Mouse (Mus musculus) spleen, adult 2 months (tissue): ENCODE results near the gene Slc16a7.

Experiments
- CTCF ChIP-seq: fragments of 200-500 bp; IDR thresholded peaks from 2 replicates; pipeline ENCODE4 v1.5.1; 2011; ENCODE audit warnings: mild to moderate bottlenecking, inconsistent platforms; ENCODE audit not compliant: insufficient read depth, insufficient read length, insufficient replicate concordance; ENCODE audit errors: extremely low read depth
- POLR2A ChIP-seq: fragments of 200-500 bp; IDR thresholded peaks from 2 replicates; pipeline ENCODE4 v1.6.1; 2011; ENCODE audit warnings: low read depth, low read length, inconsistent platforms

DNA sequence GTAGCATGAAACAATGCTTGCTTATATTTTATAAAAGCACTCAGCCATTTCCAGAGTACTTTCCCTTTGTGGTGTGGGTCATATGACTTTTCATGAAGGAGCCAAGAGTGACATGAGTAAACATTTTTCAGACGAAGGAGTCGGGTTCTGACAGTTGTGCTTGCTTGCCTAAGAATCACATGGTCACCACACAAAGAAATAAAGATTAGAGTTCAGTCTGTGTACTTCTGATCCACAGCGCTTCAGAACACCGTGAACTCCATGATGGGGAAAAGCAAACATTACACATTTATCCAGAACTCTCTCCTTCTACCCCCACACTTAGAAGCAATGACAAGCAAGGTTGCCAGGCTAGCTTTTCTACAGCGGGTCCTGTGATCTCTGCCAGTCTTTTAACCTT is 119.0 kb downstream of the Slc16a7 start:
- TF ChIP-seq CTCF (no peak), POLR2A (no peak)
